ENCODE assay signal across 28 mouse cellular contexts in genomic region chr3:76467229-76467874, GRCm38 (mm10).
DNase-seq lines count a peak whose midpoint lies in the region; ATAC-seq and TF ChIP-seq lines count a peak whose summit lies in the region.
"Had no signal": no experiment of that assay in that cellular context is flagged by ENCODE, and none has a peak within 500 bp of the region (broad histone marks: within the 10 kb centered on the region; RNA-seq: fewer than 3 reads in every experiment).

No protein-coding gene starts in this region.

- peak; percentile 52; the same call in 1 of the 2 replicates for ATAC-seq in hindbrain, embryonic 11.5 days (ENCODE audit: low FRiP score)
- ATAC-seq in hindbrain, embryonic 14.5 days (ENCODE audit: low FRiP score) = no peak
- ATAC-seq in forebrain, embryonic 13.5 days = peak; percentile 66
- peak; percentile 79 for ATAC-seq in forebrain, embryonic 16.5 days
- ATAC-seq in erythroblast, adult 5-6 weeks (replicated peaks; ENCODE audit: low FRiP score, poor library complexity, severe bottlenecking) = no peak
- ATAC-seq: hindbrain, embryonic 16.5 days; intestine, embryonic 15.5 days; Patski had no signal

- no peak overlapping the region for H3K9ac ChIP-seq in hindbrain, embryonic 11.5 days (ENCODE audit: low read depth, low read length)
- H3K9ac ChIP-seq in hindbrain, embryonic 14.5 days = no peak overlapping the region
- no peak overlapping the region for H3K9ac ChIP-seq in forebrain, embryonic 13.5 days
- H3K9ac ChIP-seq in forebrain, embryonic 16.5 days (replicated peaks; ENCODE audit: low read depth, low read length) = no peak overlapping the region
- H3K9ac ChIP-seq: embryonic facial prominence, embryonic 13.5 days; intestine, embryonic 15.5 days had no signal

- TF ChIP-seq CTCF in brain, embryonic 14.5 days (IDR thresholded peaks at IDR 0.05; ENCODE audit: borderline replicate concordance, extremely low read depth, insufficient read depth, insufficient read length) = no peak

- no peak overlapping the region for H3K27ac ChIP-seq in hindbrain, embryonic 11.5 days (ENCODE audit: low read depth, low read length)
- no peak overlapping the region for H3K27ac ChIP-seq in hindbrain, embryonic 14.5 days
- no peak overlapping the region for H3K27ac ChIP-seq in forebrain, embryonic 13.5 days
- H3K27ac ChIP-seq in forebrain, embryonic 16.5 days (ENCODE audit: low read length) = no peak overlapping the region
- H3K27ac ChIP-seq: embryonic facial prominence, embryonic 10.5 days; embryonic facial prominence, embryonic 13.5 days; gastrocnemius, adult 2 months; intestine, embryonic 15.5 days had no signal

- H3K4me1 ChIP-seq in hindbrain, embryonic 11.5 days (replicated peaks; ENCODE audit: control insufficient read depth, insufficient read depth, low read length) = no peaks in the 10 kb centered on the region
- H3K4me1 ChIP-seq in hindbrain, embryonic 14.5 days (replicated peaks; ENCODE audit: control insufficient read depth, insufficient read depth, low read length) = no peaks in the 10 kb centered on the region
- peaks cover 6% of the 10 kb centered on the region; the same call in 1 of the 2 replicates for H3K4me1 ChIP-seq in forebrain, embryonic 13.5 days
- H3K4me1 ChIP-seq in forebrain, embryonic 16.5 days (replicated peaks; ENCODE audit: control insufficient read depth, insufficient read depth, low read length) = 0 out of 2 replicates have a peak, but pooled peaks cover 2% of the 10 kb centered on the region
- H3K4me1 ChIP-seq: embryonic facial prominence, embryonic 10.5 days; embryonic facial prominence, embryonic 13.5 days; intestine, embryonic 15.5 days had no signal

- H3K4me2 ChIP-seq in hindbrain, embryonic 11.5 days (replicated peaks; ENCODE audit: low read depth, low read length) = no peak overlapping the region
- no peak overlapping the region for H3K4me2 ChIP-seq in hindbrain, embryonic 14.5 days (replicated peaks)
- no peak overlapping the region for H3K4me2 ChIP-seq in forebrain, embryonic 13.5 days
- no peak overlapping the region for H3K4me2 ChIP-seq in forebrain, embryonic 16.5 days (ENCODE audit: low read length)
- H3K4me2 ChIP-seq: embryonic facial prominence, embryonic 13.5 days; heart, embryonic 11.5 days; intestine, embryonic 15.5 days had no signal

- H3K9me3 ChIP-seq in hindbrain, embryonic 11.5 days (ENCODE audit: control insufficient read depth, low read length) = no peaks in the 10 kb centered on the region
- H3K9me3 ChIP-seq in hindbrain, embryonic 14.5 days (ENCODE audit: control insufficient read depth, low read length) = no peaks in the 10 kb centered on the region
- H3K9me3 ChIP-seq in forebrain, embryonic 13.5 days (replicated peaks) = no peaks in the 10 kb centered on the region
- H3K9me3 ChIP-seq in forebrain, embryonic 16.5 days (ENCODE audit: control insufficient read depth, low read length) = no peaks in the 10 kb centered on the region
- H3K9me3 ChIP-seq: embryonic facial prominence, embryonic 10.5 days; embryonic facial prominence, embryonic 13.5 days; G1E; intestine, embryonic 15.5 days had no signal

- TF ChIP-seq POLR2A in brain, embryonic 14.5 days (IDR thresholded peaks at IDR 0.05; ENCODE audit: borderline replicate concordance, extremely low read depth, insufficient read depth, insufficient read length, poor library complexity, severe bottlenecking) = no peak

- H3K36me3 ChIP-seq in hindbrain, embryonic 11.5 days (ENCODE audit: control insufficient read depth, insufficient read depth, low read length) = no peaks in the 10 kb centered on the region
- H3K36me3 ChIP-seq in hindbrain, embryonic 14.5 days (replicated peaks; ENCODE audit: control insufficient read depth, insufficient read depth) = no peaks in the 10 kb centered on the region
- H3K36me3 ChIP-seq in forebrain, embryonic 13.5 days (ENCODE audit: poor library complexity, severe bottlenecking) = peaks cover 5% of the 10 kb centered on the region; the same call in 1 of the 2 replicates
- H3K36me3 ChIP-seq in forebrain, embryonic 16.5 days (ENCODE audit: control insufficient read depth, insufficient read depth) = no peaks in the 10 kb centered on the region
- H3K36me3 ChIP-seq: embryonic facial prominence, embryonic 10.5 days; embryonic facial prominence, embryonic 13.5 days; G1E; intestine, embryonic 15.5 days had no signal

- DNase-seq in hindbrain, embryonic 11.5 days (ENCODE audit: low spot score) = no peak
- no peak for DNase-seq in hindbrain, embryonic 14.5 days (ENCODE audit: low spot score)
- DNase-seq in brain, embryonic 14.5 days (ENCODE audit: low read depth) = peak; percentile 77
- no peak for DNase-seq in urinary bladder, adult 18-20 months (ENCODE audit: low spot score in 2 of 2)
- DNase-seq: adrenal gland, postnatal 10 days; adrenal gland, postnatal 36 days; B cell, adult 2 months; cerebellum, adult 11 months; cerebellum, adult 2 months; cerebellum, adult 9-11 months; cerebellum, postnatal 25 days; embryo, embryonic 11 days; gastrocnemius, adult 2 months; gastrocnemius, postnatal 14 days; heart, adult 11 months; kidney, adult 11 months; kidney, adult 8-10 months had no signal

- H3K4me3 ChIP-seq in hindbrain, embryonic 11.5 days (ENCODE audit: low read depth, low read length) = no peak overlapping the region
- no peak overlapping the region for H3K4me3 ChIP-seq in hindbrain, embryonic 14.5 days (replicated peaks; ENCODE audit: low read length)
- H3K4me3 ChIP-seq in forebrain, embryonic 13.5 days = no peak overlapping the region
- H3K4me3 ChIP-seq in forebrain, embryonic 16.5 days (replicated peaks; ENCODE audit: low read length) = no peak overlapping the region
- H3K4me3 ChIP-seq: embryonic facial prominence, embryonic 10.5 days; embryonic facial prominence, embryonic 13.5 days; gastrocnemius, adult 2 months; intestine, embryonic 15.5 days had no signal

- H3K27me3 ChIP-seq in hindbrain, embryonic 11.5 days (ENCODE audit: control insufficient read depth, insufficient read depth, low read length) = no peaks in the 10 kb centered on the region
- no peaks in the 10 kb centered on the region for H3K27me3 ChIP-seq in hindbrain, embryonic 14.5 days (ENCODE audit: control insufficient read depth, insufficient read depth, low read length)
- no peaks in the 10 kb centered on the region for H3K27me3 ChIP-seq in forebrain, embryonic 13.5 days
- H3K27me3 ChIP-seq in forebrain, embryonic 16.5 days (replicated peaks; ENCODE audit: control insufficient read depth, insufficient read depth, low read length) = no peaks in the 10 kb centered on the region
- H3K27me3 ChIP-seq: CH12.LX; embryonic facial prominence, embryonic 13.5 days; intestine, embryonic 15.5 days; Patski had no signal

Comparison
In these comparisons a context has a peak if more than half of its experiments do, and no peak if none do; other contexts are left out.
1. ATAC-seq: peak in hindbrain, embryonic 11.5 days (single experiment), forebrain, embryonic 13.5 days (single experiment) and forebrain, embryonic 16.5 days (single experiment); none in hindbrain, embryonic 14.5 days (single experiment) and erythroblast, adult 5-6 weeks (single experiment).